Mouse (Mus musculus) kidney, postnatal 0 days (tissue): ENCODE data around the gene Cd180. TPM values are rescaled to one million over a fixed set of nuclear protein-coding genes. Genes with fewer than 3 reads are reported as not detected.

ENCODE experiments used
- ATAC-seq: fragments of 200-750 bp; cut with Nextera tagmentation; replicated peaks from 2 replicates; pipeline ENCODE4 v1.8.0; 2017; ENCODE audit warnings: low read depth, moderate number of reproducible peaks, moderate TSS enrichment, moderate library complexity; ENCODE audit not compliant: low FRiP score
- DNase-seq: peaks from one replicate; pipeline ENCODE4 v3.0.0-alpha.2; 2016; ENCODE audit warnings: low spot score
- H3K27ac ChIP-seq: fragments of 300-500 bp; sonication (generic); 2 replicates; pipeline ENCODE4 v1.5.1; 2014; ENCODE audit warnings: mild to moderate bottlenecking
- H3K27me3 ChIP-seq: fragments of 300-500 bp; sonication (generic); 2 replicates; pipeline ENCODE4 v1.6.1; 2014; ENCODE audit warnings: low read length, mixed read lengths; ENCODE audit not compliant: insufficient read depth
- H3K36me3 ChIP-seq: fragments of 300-500 bp; sonication (generic); 2 replicates; pipeline ENCODE4 v1.6.1; 2014; ENCODE audit warnings: low read length, mixed read lengths; ENCODE audit not compliant: insufficient read depth
- H3K4me1 ChIP-seq: fragments of 300-500 bp; sonication (generic); replicated peaks from 2 replicates; pipeline ENCODE4 v1.6.1; 2014; ENCODE audit warnings: antibody characterized with exemption, low read length, mixed read lengths; ENCODE audit not compliant: insufficient read depth
- H3K4me2 ChIP-seq: fragments of 300-500 bp; sonication (generic); 2 replicates; pipeline ENCODE4 v1.6.1; 2014; ENCODE audit warnings: mild to moderate bottlenecking, low read length, moderate library complexity, mixed read lengths
- H3K4me3 ChIP-seq: fragments of 300-500 bp; sonication (generic); replicated peaks from 2 replicates; pipeline ENCODE4 v1.5.1; 2014; ENCODE audit warnings: low read depth, low read length
- H3K9ac ChIP-seq: fragments of 300-500 bp; sonication (generic); 2 replicates; pipeline ENCODE4 v1.6.1; 2014; ENCODE audit warnings: low read depth, low read length
- H3K9me3 ChIP-seq: fragments of 300-500 bp; sonication (generic); replicated peaks from 2 replicates; pipeline ENCODE4 v1.6.1; 2016; ENCODE audit warnings: low read length, inconsistent platforms, mixed read lengths
- CTCF ChIP-seq: IDR thresholded peaks from 2 replicates; pipeline ENCODE4 v1.5.1; 2016; ENCODE audit warnings: antibody characterized with exemption, low read depth, mild to moderate bottlenecking, moderate library complexity
- WGBS: fragments of 180-500 bp; shearing (Covaris S2); extraction: QIAGEN DNeasy Blood & Tissue Kit; methylation state at CpG from one replicate; pipeline ENCODE4 v1.1.7; 2014; 5-methylcytosine and 5-hydroxymethylcytosine counted together
- polyA plus RNA-seq: library from polyadenylated mRNA; unstranded; fragments of >200 nt; fragmentation: Nextera tagmentation; extraction: Ambion mirVana; gene quantifications from 2 replicates; pipeline ENCODE4 v1.2.1, GENCODE M21; 2015

The Cd180 gene
- 0.51 and 0.61 TPM in 2 replicates for polyA plus RNA-seq

DNA sequence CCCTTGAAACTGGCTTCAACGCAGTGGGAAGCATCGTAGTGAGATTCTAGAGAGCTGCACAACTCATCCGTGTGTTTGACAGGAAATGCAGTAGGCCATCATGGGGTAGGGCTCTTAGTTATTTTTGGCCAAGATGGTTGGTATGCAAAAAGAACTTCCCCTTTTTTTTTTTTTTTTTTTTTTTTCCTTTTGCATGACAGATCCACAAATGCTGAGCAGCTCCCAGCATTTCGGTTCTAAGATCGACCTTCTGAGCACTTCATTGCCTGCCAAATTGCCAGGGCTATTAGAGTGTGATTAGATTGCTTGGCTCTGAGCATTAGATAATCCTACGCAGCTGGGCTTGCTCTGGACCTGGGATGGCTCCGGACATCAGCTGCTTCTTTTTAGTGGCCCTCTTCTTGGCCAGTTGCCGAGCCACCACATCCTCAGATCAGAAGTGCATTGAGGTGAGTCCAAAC lies at the start of gene Cd180:
TSS of gene Cd180 (plus strand) at position 218 of the 461 bp plus-strand sequence.
- Histone ChIP-seq H3K4me2 (no peak within 1 kb of the TSS), H3K27me3 (no peaks in the 10 kb centered on the region), H3K4me1 (0 out of 2 replicates have a peak, but pooled peaks cover 2% of the 10 kb centered on the region), H3K9ac (no peak within 1 kb of the TSS), H3K4me3 (no peak within 1 kb of the TSS), H3K27ac (no peak within 1 kb of the TSS), H3K36me3 (no peaks in the 10 kb centered on the region), H3K9me3 (no peaks in the 10 kb centered on the region)
- TF ChIP-seq CTCF: no peak
- DNase-seq (no peak), ATAC-seq (no peak)
- 56% methylated on average over 8 of the region's 8 CpGs for WGBS

GRCm38 (mm10) chr13:102644344-102644743 lies 49.0 kb upstream of the Cd180 start:
- DNase-seq (no peak), ATAC-seq (no peak)
- WGBS: 30% methylated on average over 8 of the region's 8 CpGs
- Histone ChIP-seq H3K4me3 (no peak overlapping the region), H3K4me2 (peak overlapping the region; percentile 47; the same call in 1 of the 2 replicates), H3K4me1 (0 out of 2 replicates have a peak, but pooled peaks cover 5% of the 10 kb centered on the region), H3K9me3 (no peaks in the 10 kb centered on the region), H3K9ac (no peak overlapping the region), H3K27me3 (no peaks in the 10 kb centered on the region), H3K27ac (0 out of 2 replicates have a peak overlapping the region, but pooled peaks have one; percentile 2), H3K36me3 (no peaks in the 10 kb centered on the region)
- no peak for TF ChIP-seq CTCF

DNA sequence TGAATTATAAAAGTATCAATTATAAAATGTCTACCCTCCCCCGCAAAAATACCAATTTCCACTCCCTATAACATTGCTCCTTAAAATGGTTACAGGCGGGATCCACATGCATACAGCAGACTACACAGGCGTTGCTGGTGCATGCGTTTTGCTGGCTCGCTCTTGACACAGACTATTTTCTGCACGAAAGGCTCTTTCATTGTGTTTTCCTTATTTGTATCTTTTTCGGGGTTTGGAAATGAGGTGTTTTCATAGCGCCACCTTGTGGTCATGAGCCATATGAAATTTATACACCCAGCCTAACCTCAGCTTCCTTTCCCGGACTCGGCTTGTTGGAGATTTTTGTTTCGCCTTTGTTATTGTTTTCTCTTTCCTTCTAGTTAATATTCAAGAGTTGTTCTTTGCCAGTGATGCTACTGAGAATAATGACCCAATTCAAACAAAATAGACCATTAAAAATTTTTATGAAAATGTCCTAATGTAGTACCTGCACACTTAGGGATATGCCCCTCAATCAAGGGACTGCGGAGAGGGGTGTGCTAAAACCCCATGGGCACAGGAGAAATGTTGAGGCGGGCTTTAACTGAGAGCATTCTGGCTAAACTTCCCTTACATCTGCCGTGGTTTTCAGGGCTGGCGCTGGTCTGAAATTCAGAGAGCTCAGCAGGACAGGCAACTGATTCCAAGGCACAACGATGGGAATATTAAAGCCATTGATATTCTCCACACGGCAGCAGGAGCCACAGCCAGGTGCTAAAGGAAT lies 48.4 kb upstream of the Cd180 start:
- no peak overlapping the region for H3K27ac ChIP-seq
- H3K36me3 ChIP-seq: no peaks in the 10 kb centered on the region
- peak; percentile 59; the same call in 1 of the 2 replicates for ATAC-seq
- DNase-seq: peak; percentile 92
- H3K27me3 ChIP-seq: no peaks in the 10 kb centered on the region
- H3K4me2 ChIP-seq: peak overlapping the region; percentile 47
- peak; percentile 92 for TF ChIP-seq CTCF
- H3K4me3 ChIP-seq: no peak overlapping the region
- no peak overlapping the region for H3K9ac ChIP-seq
- no peaks in the 10 kb centered on the region for H3K9me3 ChIP-seq
- H3K4me1 ChIP-seq: 0 out of 2 replicates have a peak, but pooled peaks cover 5% of the 10 kb centered on the region
- WGBS: 25% methylated on average over 17 of the region's 17 CpGs

- peak overlapping the region; percentile 31; the same call in 1 of the 2 replicates for H3K27ac ChIP-seq
- DNase-seq (peak; percentile 59), ATAC-seq (peak; percentile 26; the same call in 1 of the 2 replicates)
- 45% methylated on average over 10 of the region's 10 CpGs for WGBS
- H3K36me3 ChIP-seq: no peaks in the 10 kb centered on the region
- no peak overlapping the region for H3K9ac ChIP-seq
- no peaks in the 10 kb centered on the region for H3K27me3 ChIP-seq
- no peak overlapping the region for H3K4me3 ChIP-seq
- no peak for TF ChIP-seq CTCF
- no peak overlapping the region for H3K4me2 ChIP-seq
- H3K4me1 ChIP-seq: 0 out of 2 replicates have a peak, but pooled peaks cover 5% of the 10 kb centered on the region
- H3K9me3 ChIP-seq: no peaks in the 10 kb centered on the region
Measured at GRCm38 (mm10) chr13:102646271-102646771, 47.0 kb upstream of the Cd180 start.

DNA sequence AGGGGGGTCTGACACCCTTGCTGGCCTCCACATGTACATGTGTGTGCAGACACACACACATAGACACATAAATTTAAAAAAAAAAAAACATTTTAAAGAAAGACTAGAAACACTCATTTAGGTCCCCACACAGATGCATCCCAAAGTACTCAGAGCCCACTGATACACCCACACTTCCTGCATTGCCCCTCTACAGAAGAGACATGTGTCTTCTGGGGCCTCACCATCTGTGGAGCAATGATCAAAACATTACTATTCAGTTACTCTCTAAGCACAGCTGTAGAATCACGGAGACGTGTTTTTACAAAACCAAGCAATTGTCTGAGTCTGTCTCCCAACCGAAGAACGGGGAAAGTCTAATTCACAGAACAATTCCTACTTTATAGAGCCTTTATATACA lies 45.8 kb upstream of the Cd180 start:
- no peak overlapping the region for H3K4me3 ChIP-seq
- ATAC-seq (no peak), DNase-seq (no peak)
- WGBS: 87% methylated on average over 4 of the region's 4 CpGs
- H3K27ac ChIP-seq: no peak overlapping the region
- H3K27me3 ChIP-seq: no peaks in the 10 kb centered on the region
- H3K9ac ChIP-seq: no peak overlapping the region
- H3K9me3 ChIP-seq: no peaks in the 10 kb centered on the region
- TF ChIP-seq CTCF: no peak
- H3K4me1 ChIP-seq: 0 out of 2 replicates have a peak, but pooled peaks cover 5% of the 10 kb centered on the region
- no peaks in the 10 kb centered on the region for H3K36me3 ChIP-seq
- H3K4me2 ChIP-seq: no peak overlapping the region

DNA sequence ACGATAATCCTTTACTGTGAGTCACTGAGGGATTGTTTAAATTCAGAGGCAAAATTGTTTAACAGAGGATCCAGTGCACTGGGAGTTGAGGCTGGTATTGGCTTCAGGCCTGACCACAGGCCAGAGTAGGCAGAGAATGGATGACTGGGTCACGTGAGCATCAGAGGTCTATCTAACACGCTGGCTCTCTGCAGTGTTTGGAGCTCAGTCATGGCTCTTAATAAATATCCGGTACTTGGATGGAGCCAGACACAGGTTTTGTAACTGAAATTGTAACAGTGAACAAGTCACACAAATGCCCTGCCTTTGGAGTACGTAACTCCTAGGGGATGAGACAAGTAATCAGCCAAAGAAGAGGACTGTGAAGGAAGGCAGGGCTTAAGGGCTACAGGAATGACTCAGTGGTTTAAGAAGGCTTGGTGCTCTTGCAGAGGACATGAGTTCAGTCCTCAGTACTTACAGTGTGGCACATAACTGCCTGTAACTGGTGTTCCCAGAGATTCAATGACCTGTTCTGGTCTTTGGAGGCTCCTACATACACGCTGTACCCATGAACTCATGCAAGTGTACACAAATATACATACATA lies 41.0 kb upstream of the Cd180 start:
- Histone ChIP-seq H3K36me3 (no peaks in the 10 kb centered on the region), H3K9ac (no peak overlapping the region), H3K27ac (no peak overlapping the region), H3K27me3 (no peaks in the 10 kb centered on the region), H3K4me2 (no peak overlapping the region), H3K9me3 (no peaks in the 10 kb centered on the region), H3K4me3 (no peak overlapping the region), H3K4me1 (no peaks in the 10 kb centered on the region)
- WGBS: 86% methylated on average over 6 of the region's 6 CpGs
- DNase-seq (no peak), ATAC-seq (no peak)
- TF ChIP-seq CTCF: no peak
